Mouse (Mus musculus): ENCODE data around the gene Lrriq3.

DNA sequence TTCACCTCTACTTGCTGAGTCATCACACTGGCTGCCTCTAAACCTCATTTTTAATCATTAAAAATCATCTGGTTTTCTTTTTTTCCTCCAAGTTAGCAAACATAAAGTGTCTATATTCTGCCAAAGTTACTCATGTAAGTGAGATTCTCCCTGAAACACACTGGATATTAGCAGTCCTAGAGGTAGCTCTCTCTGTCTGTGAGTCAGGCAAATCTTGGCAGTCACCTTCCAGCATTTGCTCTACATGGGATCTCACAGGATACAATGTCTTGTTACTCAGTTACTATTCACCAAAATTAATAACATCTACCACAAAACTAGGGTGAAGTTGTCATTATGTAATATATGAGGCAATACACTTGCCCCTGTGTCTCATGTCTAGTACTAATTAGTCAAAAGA is 41.2 kb upstream of the Lrriq3 start:
- TF ChIP-seq MAFK (IDR thresholded peaks at IDR 0.05; ENCODE audit: insufficient read depth, low read depth, low read length) (0 out of 2 replicates have a peak, but pooled peaks have one; percentile 22), ZC3H11A (IDR thresholded peaks at IDR 0.05; ENCODE audit: borderline replicate concordance, low read depth, low read length) (no peak), HCFC1 (IDR thresholded peaks at IDR 0.05; ENCODE audit: borderline replicate concordance, insufficient read depth, low read length) (no peak), CHD2 (IDR thresholded peaks at IDR 0.05; ENCODE audit: low read depth, low read length) (no peak), ZNF384 (IDR thresholded peaks at IDR 0.05; ENCODE audit: low read depth, low read length) (no peak)
